Mouse (Mus musculus) heart, postnatal 25 days (tissue): ENCODE results near the gene Klrb1c. TPM values are rescaled to one million over a fixed set of nuclear protein-coding genes. Genes with fewer than 3 reads are reported as not detected.
A peak's percentile ranks its signal among the peaks of the same experiment; 100 is the strongest.
"Not testable (repeated sequence)": the region's sequence is repeated elsewhere in the genome, so short reads cannot be mapped to it uniquely, and the experiment has no call there.

Source experiments
- DNase-seq: peaks from one replicate; pipeline ENCODE4 v3.0.0; 2022; ENCODE audit warnings: low spot score
- intact Hi-C: fragments of 180-260 bp; cut with DNase I; formaldehyde crosslinking; loops from one replicate; pipeline ENCODE4 v1.15.1; 2025
- total RNA-seq, 2 experiments: library from RNA; stranded (reverse); gene quantifications; 2 replicates each; pipeline ENCODE4 v1.2.3; 2021

The Klrb1c gene
- total RNA-seq, 2 experiments from 2014 or later: 0.28 TPM; not detected in 1

GRCm38 (mm10) chr6:128798772-128799143 lies 9.7 kb upstream of the Klrb1c start:
- intact Hi-C loops: not testable (repeated sequence)
- DNase-seq: peak; percentile 50

DNA sequence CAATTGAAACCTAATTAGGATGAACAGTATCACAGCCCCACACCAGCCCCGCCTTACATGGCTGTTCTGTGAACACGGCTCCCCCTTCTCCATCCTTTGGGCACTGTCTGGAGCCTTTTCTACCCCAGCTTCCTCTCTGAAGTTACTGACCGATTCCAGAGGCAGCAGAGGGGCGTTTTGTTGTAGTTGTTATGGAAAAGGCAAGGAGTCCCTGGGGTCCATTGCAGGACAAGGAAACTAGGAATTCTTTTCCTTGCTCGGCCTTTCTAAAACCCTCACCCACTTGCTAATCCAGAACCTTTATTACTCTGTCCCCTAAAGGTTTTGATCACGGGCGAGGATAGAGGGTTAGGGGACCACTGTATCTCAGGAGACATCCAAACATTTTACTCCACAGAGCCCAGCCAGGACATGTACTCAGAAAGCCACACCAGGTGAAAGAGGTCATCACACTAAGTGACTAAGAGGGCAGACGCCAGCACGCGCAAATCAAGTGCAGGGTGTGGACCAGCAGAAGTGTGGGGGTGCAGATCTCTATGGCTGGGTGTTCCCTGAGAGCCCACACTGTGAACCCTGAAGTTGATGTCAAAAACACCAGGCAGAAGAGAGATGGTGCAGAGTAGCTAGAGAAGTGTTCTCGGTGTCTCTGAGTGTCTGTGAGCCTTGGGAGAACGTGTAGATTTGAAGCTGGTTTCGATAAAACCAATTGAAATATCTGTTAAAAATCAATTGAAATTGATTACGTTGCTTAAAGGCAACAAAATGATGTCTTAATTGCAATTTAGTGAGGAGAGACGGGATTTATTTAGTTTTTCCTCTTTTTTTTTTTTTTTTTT lies 9.1 kb upstream of the Klrb1c start:
- no peak for DNase-seq
- intact Hi-C loops: no loop called here

DNA sequence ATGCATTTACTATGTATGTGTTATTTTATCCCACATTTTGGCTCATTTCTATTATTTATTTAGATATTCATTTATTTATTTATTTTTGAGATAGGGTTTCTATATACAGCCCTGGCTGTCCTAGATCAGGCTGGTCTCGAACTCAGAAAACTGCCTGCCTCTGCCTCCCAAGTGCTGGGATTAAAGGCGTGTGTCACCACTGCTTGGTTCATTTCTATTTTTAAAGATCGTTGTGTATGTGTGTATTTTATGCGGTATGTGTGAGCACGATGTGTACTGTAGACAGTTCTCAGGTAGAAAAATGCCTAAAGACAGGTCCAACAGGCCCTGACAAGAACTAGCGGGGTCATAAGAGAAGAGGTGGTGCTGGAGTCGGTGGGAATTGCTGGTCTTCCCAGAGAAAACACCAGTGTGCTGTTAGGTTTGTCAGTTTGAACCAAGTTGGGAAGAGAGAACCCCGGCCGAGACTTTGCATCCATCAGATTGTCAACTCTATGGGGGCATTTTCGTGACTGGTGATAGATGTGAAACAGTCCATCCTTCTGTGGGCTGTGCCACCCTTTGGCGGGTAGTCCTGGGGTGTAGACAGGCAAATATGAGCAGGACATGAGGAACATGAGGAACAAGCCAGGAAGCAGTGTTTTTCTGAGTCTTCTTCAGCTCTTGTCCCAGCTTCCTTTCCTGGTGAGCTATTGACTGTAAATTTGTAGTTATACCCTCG lies 8.3 kb upstream of the Klrb1c start:
- DNase-seq: no peak
- intact Hi-C loops: no loop called here

GRCm38 (mm10) chr6:128796321-128796955 lies 7.4 kb upstream of the Klrb1c start:
- intact Hi-C loops: no loop called here
- no peak for DNase-seq

GRCm38 (mm10) chr6:128793734-128794133 lies 4.7 kb upstream of the Klrb1c start:
- no peak for DNase-seq

GRCm38 (mm10) chr6:128790491-128790994 lies 1.5 kb upstream of the Klrb1c start:
- not testable (repeated sequence) for DNase-seq
- intact Hi-C loops: loop anchor here (2.0 kb wide), 1 partner anchor 166 kb away; no protein-coding TSS in a partner anchor

More at GRCm38 (mm10) chr6:128793734-128794133, 4.7 kb upstream of the Klrb1c start:
- intact Hi-C loops: no loop called here

DNA sequence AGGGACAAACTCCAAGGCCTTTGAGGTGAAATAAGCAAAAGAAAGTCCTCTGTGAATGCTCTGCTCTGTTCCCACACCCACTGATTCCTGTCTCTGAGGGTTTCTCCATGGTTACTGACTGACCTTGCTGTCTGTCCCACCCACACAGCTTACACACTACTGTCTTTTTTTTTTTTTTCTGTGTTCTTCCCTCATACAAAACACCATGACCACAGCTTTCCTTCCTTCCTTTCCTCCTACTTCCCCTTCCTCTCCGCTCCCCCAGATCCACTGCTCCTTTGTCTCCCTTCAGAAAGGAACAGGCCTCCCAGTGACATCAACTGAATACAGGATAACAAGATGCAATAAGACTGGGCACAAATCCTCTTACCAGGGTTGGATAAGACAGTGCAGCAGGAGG lies 498 bp downstream of the Klrb1c start:
- intact Hi-C loops: no loop called here
- no peak for DNase-seq

GRCm38 (mm10) chr6:128786396-128786795 lies 2.6 kb downstream of the Klrb1c start:
- intact Hi-C loops, DNase-seq: not testable (repeated sequence)

DNA sequence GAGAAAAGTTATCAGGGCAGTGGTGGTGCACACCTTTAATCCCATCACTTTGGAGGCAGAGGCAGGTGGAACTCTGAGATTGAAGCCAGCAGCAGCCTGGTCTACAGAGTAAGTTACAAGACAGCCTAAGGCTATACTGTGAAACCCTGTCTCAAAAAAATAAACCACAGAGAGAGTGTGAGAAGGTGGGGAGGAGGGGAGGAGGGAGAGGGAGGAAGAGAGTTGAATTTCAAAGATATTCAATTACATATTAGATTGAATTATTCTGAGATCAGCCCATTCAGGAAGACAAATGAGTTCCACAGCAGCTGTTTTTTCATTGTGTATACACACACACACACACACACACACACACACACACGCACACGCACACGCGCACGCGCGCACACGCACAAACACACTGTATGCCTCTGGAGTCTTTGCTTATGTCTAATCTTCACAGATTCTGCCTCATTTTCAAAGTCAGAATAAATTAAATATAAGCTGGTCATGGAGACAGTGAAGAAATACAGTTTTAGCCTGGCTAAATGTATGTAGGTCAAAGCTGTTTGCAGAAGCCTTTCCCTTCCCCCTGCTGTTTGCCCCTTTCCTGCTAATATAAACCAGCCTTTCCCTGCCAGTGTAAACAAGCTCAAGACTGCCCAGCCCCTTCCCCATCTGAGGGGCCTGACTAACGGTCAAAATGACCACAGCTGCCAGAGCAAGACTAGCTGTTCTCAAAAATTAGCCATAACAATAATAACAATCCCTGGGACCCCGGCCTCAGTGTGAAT lies 19.3 kb downstream of the Klrb1c start:
- DNase-seq: no peak
- intact Hi-C loops: no loop called here

DNA sequence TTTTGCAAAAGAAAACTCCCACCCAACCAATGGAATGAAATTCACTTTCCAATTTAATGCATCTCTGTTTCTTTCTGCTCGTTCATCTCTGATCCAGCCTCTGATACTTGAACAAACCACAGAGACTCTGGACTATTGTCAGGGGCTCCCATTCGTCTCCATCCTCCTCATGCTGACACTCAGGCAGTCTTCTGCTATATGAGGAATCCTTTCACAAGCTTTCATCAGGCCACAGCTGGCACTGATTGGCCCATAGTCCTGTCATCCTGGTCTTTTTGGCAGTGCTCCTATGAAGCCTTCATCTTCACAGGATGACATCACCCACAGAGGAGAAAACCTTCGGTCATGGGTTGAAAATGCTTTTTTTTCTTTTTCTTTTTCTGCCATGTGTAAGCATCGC lies 21.0 kb downstream of the Klrb1c start:
- no peak for DNase-seq
- intact Hi-C loops: no loop called here

DNA sequence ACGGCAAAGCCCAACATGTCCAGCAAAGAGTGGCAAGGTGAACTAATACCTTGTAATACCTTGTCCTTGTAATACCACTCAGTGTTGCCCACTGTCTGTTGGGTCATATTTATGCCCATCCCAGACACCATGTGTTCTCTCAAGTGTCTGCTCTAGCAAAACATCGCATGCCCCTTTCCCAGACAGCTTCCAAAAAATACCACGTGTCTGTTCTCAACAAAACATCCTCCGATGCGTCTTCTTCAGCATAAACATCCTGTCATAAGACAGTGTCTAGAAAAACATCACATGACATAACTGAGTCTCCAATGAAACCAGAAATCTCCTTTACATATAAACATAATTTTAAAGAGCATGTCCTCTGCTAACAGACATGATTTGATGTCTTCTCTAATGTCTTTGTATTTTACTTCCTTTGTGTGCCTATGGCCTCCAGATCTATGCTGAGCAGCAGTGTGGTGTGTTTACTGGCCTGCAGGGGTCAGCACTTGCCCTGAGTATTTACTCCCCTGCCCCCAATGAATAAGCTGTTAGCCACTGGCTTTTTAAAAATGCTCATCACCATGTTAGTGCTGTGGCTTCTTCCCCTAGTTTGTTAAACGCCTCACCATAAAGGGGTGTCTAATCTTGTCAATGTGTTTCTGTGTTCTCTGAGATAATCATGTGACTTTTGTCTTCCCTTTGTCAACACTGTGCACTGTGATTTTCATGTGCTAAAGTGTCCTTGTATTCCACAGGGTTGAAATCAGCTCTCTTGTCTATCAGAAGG lies 22.3 kb downstream of the Klrb1c start:
- peak; percentile 12 for DNase-seq

DNA sequence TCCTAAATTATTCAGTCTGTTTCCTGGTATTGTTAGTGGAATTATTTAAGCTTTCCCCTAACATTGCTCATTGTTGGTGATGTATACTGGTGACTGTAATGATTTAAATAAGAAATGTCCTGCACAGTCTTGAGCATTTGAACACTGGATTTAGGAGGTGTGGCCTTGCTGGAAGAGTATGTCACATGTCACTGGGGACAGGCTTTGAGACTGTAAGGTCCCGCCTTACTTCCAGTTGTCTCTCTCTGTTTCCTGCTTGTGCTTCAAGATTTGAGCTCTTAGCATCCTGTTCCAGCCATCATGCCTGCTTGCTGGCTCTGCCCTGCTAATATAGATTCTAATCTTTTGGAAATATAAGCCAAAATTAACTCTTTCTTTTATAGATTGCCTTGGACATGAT lies 23.8 kb downstream of the Klrb1c start:
- intact Hi-C loops: loop anchor here (2.0 kb wide), 1 partner anchor 74 kb away; no protein-coding TSS in a partner anchor
- no peak for DNase-seq

More for the DNA sequence above, 22.3 kb downstream of the Klrb1c start:
- intact Hi-C loops: not testable (repeated sequence)

DNA sequence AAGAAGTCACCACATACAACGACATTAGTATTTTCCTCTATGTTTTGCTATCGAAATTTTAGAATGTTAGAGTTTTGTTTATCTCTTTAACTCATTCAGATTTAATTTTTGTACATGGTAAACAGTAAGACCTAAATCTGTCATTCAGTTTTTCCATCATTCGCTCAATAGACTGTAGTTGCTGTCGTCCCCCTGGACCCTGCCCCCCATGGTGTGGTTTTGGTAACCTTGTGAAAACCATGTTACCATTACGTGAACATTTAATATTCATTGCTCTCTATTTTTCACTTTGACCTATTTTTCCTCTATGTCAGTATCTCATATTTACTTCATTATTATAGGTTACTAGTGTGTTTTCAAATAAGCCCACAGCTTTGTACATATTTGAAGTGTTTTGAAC lies 24.4 kb downstream of the Klrb1c start:
- intact Hi-C loops: loop anchor here (1.0 to 2.0 kb wide), 2 partner anchors 39 to 74 kb away; no protein-coding TSS in a partner anchor
- DNase-seq: no peak

DNA sequence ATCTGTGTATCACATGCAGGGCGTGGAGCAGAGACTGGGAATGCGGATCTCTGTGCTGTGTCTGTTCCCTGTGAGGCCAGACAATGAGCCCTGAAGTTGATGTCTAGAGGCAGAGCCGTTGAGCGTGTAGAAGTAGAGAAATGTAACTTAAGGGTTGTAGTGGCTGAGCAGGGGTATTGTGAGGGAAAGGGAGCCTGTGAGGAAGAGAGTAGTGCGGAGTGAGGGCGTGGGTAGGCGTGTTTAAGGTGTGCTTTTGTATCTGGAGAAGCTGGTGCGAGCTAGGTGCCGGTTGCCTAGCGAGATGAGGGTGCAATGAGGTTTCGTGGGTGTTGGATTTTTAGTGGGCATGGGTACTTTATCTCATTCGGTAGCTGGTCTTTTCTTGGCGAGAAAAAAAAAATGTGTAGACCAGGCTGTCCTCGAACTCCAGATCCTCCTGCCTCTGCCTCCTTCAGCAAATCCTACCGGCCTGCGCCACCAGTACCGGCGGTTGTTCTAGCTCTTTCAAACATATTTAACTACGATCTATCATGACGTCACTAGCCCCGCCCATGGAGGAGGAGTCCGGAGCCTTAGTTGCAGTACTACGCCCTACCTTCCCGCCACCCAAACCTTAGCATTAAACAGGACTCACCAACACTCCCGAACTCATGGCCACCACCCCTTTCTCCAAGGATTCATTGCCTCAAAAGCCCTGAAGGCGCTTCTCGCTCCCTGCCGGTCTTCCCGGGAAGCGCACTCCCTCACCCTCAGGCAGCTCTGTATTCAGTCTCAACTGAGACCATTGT lies 25.1 kb downstream of the Klrb1c start:
- intact Hi-C loops: loop anchor here (1.0 to 2.0 kb wide), 2 partner anchors 39 to 75 kb away; no protein-coding TSS in a partner anchor
- DNase-seq: peak; percentile 94

- intact Hi-C loops, DNase-seq: not testable (repeated sequence)
Measured at GRCm38 (mm10) chr6:128762892-128763670, 25.9 kb downstream of the Klrb1c start.

DNA sequence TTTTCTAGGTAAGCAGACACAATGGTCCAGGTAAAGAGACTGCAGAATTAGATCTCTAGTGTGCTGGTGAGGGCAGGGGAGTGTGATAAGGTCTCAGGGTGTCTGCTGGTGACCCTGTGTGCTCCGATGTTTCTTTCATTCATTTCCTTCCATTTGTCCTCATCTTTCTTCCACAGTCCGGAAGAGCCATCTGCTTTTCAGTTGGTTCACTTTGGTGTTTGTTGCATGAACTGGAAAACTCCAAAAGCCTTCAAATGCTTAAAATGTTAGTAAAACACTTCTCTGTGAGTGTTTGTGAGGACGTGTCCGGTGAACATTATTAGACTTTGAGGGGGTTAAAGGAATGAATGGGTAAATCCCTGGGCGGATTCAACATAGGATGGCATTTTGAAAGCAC lies 27.9 kb downstream of the Klrb1c start:
- DNase-seq: no peak
- intact Hi-C loops: no loop called here
